ENCODE assay signal across 9 mouse cellular contexts in genomic region chr3:116966800-116967199, GRCm38 (mm10). TPM values are rescaled to one million over a fixed set of nuclear protein-coding genes. Genes with fewer than 3 reads are reported as not detected.
DNase-seq lines count a peak whose midpoint lies in the region; ATAC-seq and TF ChIP-seq lines count a peak whose summit lies in the region.
"Had no signal": no experiment of that assay in that cellular context is flagged by ENCODE, and none has a peak within 500 bp of the region (broad histone marks: within the 10 kb centered on the region; RNA-seq: fewer than 3 reads in every experiment).

No protein-coding gene starts in this region.

- peak overlapping the region; percentile 39; the same call in 1 of the 2 replicates for H3K4me3 ChIP-seq in embryonic facial prominence, embryonic 14.5 days (ENCODE audit: low read depth, low read length)
- H3K4me3 ChIP-seq in kidney, adult 2 months (ENCODE audit: insufficient read depth, low read depth, low read length): peak overlapping the region; percentile 5; the same call in 1 of the 2 replicates
- H3K4me3 ChIP-seq: erythroblast, embryonic 14.5 days had no signal

- H3K36me3 ChIP-seq in embryonic facial prominence, embryonic 14.5 days (ENCODE audit: control insufficient read depth, insufficient read depth, low read length): no peaks in the 10 kb centered on the region
- H3K36me3 ChIP-seq in kidney, adult 2 months (ENCODE audit: control insufficient read depth, insufficient read depth, low read length): no peaks in the 10 kb centered on the region

- peak; percentile 31; the same call in 1 of the 2 replicates for ATAC-seq in embryonic facial prominence, embryonic 14.5 days (ENCODE audit: low read depth)
- no peak for ATAC-seq in erythroid progenitor cell, adult 5-6 weeks (replicated peaks; ENCODE audit: low FRiP score, poor library complexity, severe bottlenecking)

- H3K4me2 ChIP-seq in embryonic facial prominence, embryonic 14.5 days (ENCODE audit: low read depth, low read length): peak overlapping the region; percentile 69

- peak; percentile 96 for DNase-seq in heart, adult 11 months
- DNase-seq in heart, postnatal 25 days (ENCODE audit: low spot score): no peak
- DNase-seq in embryonic facial prominence, embryonic 14.5 days (ENCODE audit: low spot score): peak; percentile 62
- DNase-seq in kidney, adult 2 months: peak; percentile 73
- DNase-seq in lung, postnatal 36 days: peak; percentile 63
- no peak for DNase-seq in right cerebral cortex, postnatal 14 days
- DNase-seq in T-cell, adult 2 months (ENCODE audit: low spot score): no peak

- H3K9ac ChIP-seq in embryonic facial prominence, embryonic 14.5 days (ENCODE audit: low read depth, low read length): peak overlapping the region; percentile 10; the same call in 1 of the 2 replicates

- H3K4me1 ChIP-seq in embryonic facial prominence, embryonic 14.5 days (ENCODE audit: control insufficient read depth, insufficient read depth, low read length): no peaks in the 10 kb centered on the region
- H3K4me1 ChIP-seq in kidney, adult 2 months (ENCODE audit: control insufficient read depth, insufficient read depth, low read length): no peaks in the 10 kb centered on the region

- H3K9me3 ChIP-seq in embryonic facial prominence, embryonic 14.5 days (ENCODE audit: control insufficient read depth, low read length): peaks cover 5% of the 10 kb centered on the region; the same call in 1 of the 2 replicates

- 36% methylated on average over 6 of the region's 6 CpGs for WGBS in embryonic facial prominence, embryonic 14.5 days
- WGBS in kidney, adult 2 months: 28% methylated on average over 6 of the region's 6 CpGs

- H3K27me3 ChIP-seq in embryonic facial prominence, embryonic 14.5 days (replicated peaks; ENCODE audit: control insufficient read depth, insufficient read depth, low read length): no peaks in the 10 kb centered on the region
- no peaks in the 10 kb centered on the region for H3K27me3 ChIP-seq in kidney, adult 2 months (replicated peaks; ENCODE audit: control insufficient read depth, insufficient read depth, low read length)

- peak overlapping the region; percentile 28; the same call in 1 of the 2 replicates for H3K27ac ChIP-seq in embryonic facial prominence, embryonic 14.5 days (replicated peaks; ENCODE audit: low read depth, low read length)
- H3K27ac ChIP-seq in kidney, adult 2 months (ENCODE audit: insufficient read depth, low read depth, low read length): peak overlapping the region; percentile 66

- intact Hi-C loops in heart, postnatal 25 days (cut with DNase I): loop anchor here (2.0 to 10.0 kb wide), 5 partner anchors 14 to 162 kb away; partner anchors contain the start of gene Agl

- no peak for TF ChIP-seq CTCF in kidney, adult 2 months (conservative IDR thresholded peaks at IDR 0.05; ENCODE audit: insufficient read depth, insufficient read length, low read depth, low read length)

- no peak for TF ChIP-seq POLR2A in kidney, adult 2 months (IDR thresholded peaks at IDR 0.05; ENCODE audit: low read depth, low read length)

RNA-seq across cellular contexts. Expression of gene 4930455H04Rik, which starts 1.3 kb away (rescaled TPM):
- total RNA-seq in heart, postnatal 25 days (2021): not detected
- polyA plus RNA-seq in embryonic facial prominence, embryonic 14.5 days (2014; fragmentation: Nextera tagmentation; extraction: Ambion mirVana): not detected in 2 replicates
- not detected in 2 replicates for polyA plus RNA-seq in kidney, adult 2 months (2012; rRNA removed)
- not detected in 2 replicates for total RNA-seq in erythroid progenitor cell, adult 5-6 weeks (2015; ENCODE audit: low replicate concordance)
- total RNA-seq in erythroid progenitor cell, adult 5-6 weeks (2017; ENCODE audit: low replicate concordance): not detected in 2 replicates
- polyA plus RNA-seq: erythroblast, embryonic 14.5 days had no signal

RNA-seq across cellular contexts. Expression of gene Palmd, which starts 2.0 kb away (rescaled TPM):
- 10 to 100 TPM; 54.5 to 71.2 TPM for total RNA-seq in heart, postnatal 25 days (2021)
- polyA plus RNA-seq in embryonic facial prominence, embryonic 14.5 days (2014; fragmentation: Nextera tagmentation; extraction: Ambion mirVana): 23.0 and 24.5 TPM in 2 replicates
- 1.3 and 2.0 TPM in 2 replicates for polyA plus RNA-seq in kidney, adult 2 months (2012; rRNA removed)
- total RNA-seq in erythroid progenitor cell, adult 5-6 weeks (2015; ENCODE audit: low replicate concordance): not detected in 2 replicates
- 0.64 TPM in 1 of 2 replicates, not detected in the other for total RNA-seq in erythroid progenitor cell, adult 5-6 weeks (2017; ENCODE audit: low replicate concordance)
- polyA plus RNA-seq: erythroblast, embryonic 14.5 days had no signal

Comparison
In these comparisons a context has a peak if more than half of its experiments do, and no peak if none do; other contexts are left out.
1. DNase-seq: peak in heart, adult 11 months (single experiment), embryonic facial prominence, embryonic 14.5 days (single experiment), kidney, adult 2 months (single experiment) and lung, postnatal 36 days (single experiment); none in heart, postnatal 25 days (single experiment), right cerebral cortex, postnatal 14 days (single experiment) and T-cell, adult 2 months (single experiment).
2. RNA of gene Palmd, which starts 2.0 kb away (total RNA-seq): 54.5 to 71.2 TPM in heart, postnatal 25 days; 0.64 TPM in erythroid progenitor cell, adult 5-6 weeks; every median in the first group is over 10 times any median in the second.